Mouse (Mus musculus): ENCODE data around the gene Vps54. TPM values are rescaled to one million over a fixed set of nuclear protein-coding genes. Genes with fewer than 3 reads are reported as not detected.

Vps54 gene
- total RNA-seq, 2 experiments from 2014 or later: 30.7 to 32.1 TPM

GRCm38 (mm10) chr11:21224041-21224440 lies 15.0 kb upstream of the Vps54 start:
- no peak for TF ChIP-seq CTCF (IDR thresholded peaks at IDR 0.05)
- Histone ChIP-seq H3K4me3 (no peak overlapping the region), H3K27ac (no peak overlapping the region)
- no peak for DNase-seq (ENCODE audit: extremely low spot score in 1 of 2, low spot score in 2 of 2)
- intact Hi-C loops (cut with DNase I): no loop called here

GRCm38 (mm10) chr11:21224446-21224845 lies 14.6 kb upstream of the Vps54 start:
- no peak for DNase-seq (ENCODE audit: extremely low spot score in 1 of 2, low spot score in 2 of 2)
- TF ChIP-seq CTCF (IDR thresholded peaks at IDR 0.05): no peak
- Histone ChIP-seq H3K4me3 (no peak overlapping the region), H3K27ac (no peak overlapping the region)
- intact Hi-C loops (cut with DNase I): no loop called here

GRCm38 (mm10) chr11:21224983-21225382 lies 14.1 kb upstream of the Vps54 start:
- DNase-seq (ENCODE audit: extremely low spot score in 1 of 2, low spot score in 2 of 2): no peak
- no peak overlapping the region for H3K27ac ChIP-seq
- no peak for TF ChIP-seq CTCF (IDR thresholded peaks at IDR 0.05)
- H3K4me3 ChIP-seq: no peak overlapping the region
- intact Hi-C loops (cut with DNase I): no loop called here

GRCm38 (mm10) chr11:21235381-21235780 lies 3.7 kb upstream of the Vps54 start:
- no peak for DNase-seq (ENCODE audit: extremely low spot score in 1 of 2, low spot score in 2 of 2)
- intact Hi-C loops (cut with DNase I): no loop called here
- no peak for TF ChIP-seq CTCF (IDR thresholded peaks at IDR 0.05)
- Histone ChIP-seq H3K27ac (no peak overlapping the region), H3K4me3 (no peak overlapping the region)

- intact Hi-C loops (cut with DNase I): no loop called here
- Histone ChIP-seq H3K4me3 (no peak overlapping the region), H3K27ac (no peak overlapping the region)
- TF ChIP-seq CTCF (IDR thresholded peaks at IDR 0.05): no peak
- DNase-seq (ENCODE audit: extremely low spot score in 1 of 2, low spot score in 2 of 2): no peak
Measured at GRCm38 (mm10) chr11:21235821-21236220, 3.3 kb upstream of the Vps54 start.

- DNase-seq (ENCODE audit: extremely low spot score in 1 of 2, low spot score in 2 of 2): no peak
- intact Hi-C loops (cut with DNase I): no loop called here
- Histone ChIP-seq H3K4me3 (no peak overlapping the region), H3K27ac (no peak overlapping the region)
- no peak for TF ChIP-seq CTCF (IDR thresholded peaks at IDR 0.05)
Measured at GRCm38 (mm10) chr11:21236996-21237395, 2.1 kb upstream of the Vps54 start.

- no peak for TF ChIP-seq CTCF (IDR thresholded peaks at IDR 0.05)
- Histone ChIP-seq H3K27ac (peak overlapping the region; percentile 94), H3K4me3 (peak overlapping the region; percentile 83)
- DNase-seq (ENCODE audit: extremely low spot score in 1 of 2, low spot score in 2 of 2): no peak
- intact Hi-C loops (cut with DNase I): loop anchor here (2.0 kb wide), 1 partner anchor 145 kb away; no protein-coding TSS in a partner anchor
Measured at GRCm38 (mm10) chr11:21237474-21238278, 1.4 kb upstream of the Vps54 start.

GRCm38 (mm10) chr11:21238279-21239020 lies 631 bp upstream of the Vps54 start:
- intact Hi-C loops (cut with DNase I): loop anchor here (1.0 to 2.0 kb wide), 2 partner anchors 133 to 146 kb away; partner anchors contain the start of gene Ugp2
- H3K27ac ChIP-seq: peak overlapping the region; percentile 94
- peak overlapping the region; percentile 83 for H3K4me3 ChIP-seq
- DNase-seq (ENCODE audit: extremely low spot score in 1 of 2, low spot score in 2 of 2): no peak
- TF ChIP-seq CTCF (IDR thresholded peaks at IDR 0.05): no peak

GRCm38 (mm10) chr11:21239763-21240509 lies 855 bp downstream of the Vps54 start:
- Histone ChIP-seq H3K27ac (peak overlapping the region; percentile 84), H3K4me3 (peak overlapping the region; percentile 83)
- TF ChIP-seq CTCF (IDR thresholded peaks at IDR 0.05): no peak
- intact Hi-C loops (cut with DNase I): loop anchor here (1.0 to 2.0 kb wide), 2 partner anchors 131 to 147 kb away; partner anchors contain the start of gene Ugp2
- DNase-seq (ENCODE audit: extremely low spot score in 1 of 2, low spot score in 2 of 2): no peak

GRCm38 (mm10) chr11:21241351-21241750 lies 2.3 kb downstream of the Vps54 start:
- no peak for TF ChIP-seq CTCF (IDR thresholded peaks at IDR 0.05)
- Histone ChIP-seq H3K4me3 (no peak overlapping the region), H3K27ac (no peak overlapping the region)
- DNase-seq (ENCODE audit: extremely low spot score in 1 of 2, low spot score in 2 of 2): no peak
- intact Hi-C loops (cut with DNase I): no loop called here

- intact Hi-C loops (cut with DNase I): no loop called here
Measured at GRCm38 (mm10) chr11:21247203-21247865, 8.3 kb downstream of the Vps54 start.

More at GRCm38 (mm10) chr11:21247203-21247865, 8.3 kb downstream of the Vps54 start:
- H3K4me3 ChIP-seq: no peak overlapping the region
- H3K27ac ChIP-seq: no peak overlapping the region
- no peak for DNase-seq (ENCODE audit: extremely low spot score in 1 of 2, low spot score in 2 of 2)
- TF ChIP-seq CTCF (IDR thresholded peaks at IDR 0.05): no peak

Data from left cerebral cortex, adult 2 months (tissue).